Mouse (Mus musculus): ENCODE measurements at regions not wholly inside any gene's neighbourhood (a gene's known extent, or its start where the extent isn't known, plus 50 kb on each side); places are given as distances from the start of the nearest gene placed in this dataset.

DNA sequence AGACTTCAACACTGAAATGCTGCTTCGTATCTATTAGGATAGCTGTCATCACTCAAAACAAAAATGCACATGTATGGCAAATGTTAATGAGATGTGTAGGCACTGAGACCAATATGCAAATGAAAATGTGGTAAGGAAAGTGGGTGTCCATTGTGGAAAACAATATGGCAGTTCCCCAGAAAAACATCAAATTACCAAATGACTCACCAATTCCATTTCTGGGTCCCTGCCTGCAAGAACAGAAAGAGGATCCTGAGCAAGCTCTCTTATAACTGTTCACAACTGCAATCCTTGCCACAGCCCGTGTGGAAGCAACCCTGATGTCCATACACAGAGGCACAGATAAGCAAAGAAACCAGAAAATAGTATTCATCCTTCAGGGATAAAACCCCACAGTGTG lies 442.0 kb downstream of the Defb40 start:
- Histone ChIP-seq H3K4me2 (replicated peaks) (no peak overlapping the region), H3K27me3 (no peaks in the 10 kb centered on the region), H3K9me3 (no peaks in the 10 kb centered on the region), H3K27ac (no peak overlapping the region), H3K4me1 (no peaks in the 10 kb centered on the region), H3K9ac (no peak overlapping the region), H3K4me3 (no peak overlapping the region), H3K36me3 (no peaks in the 10 kb centered on the region)
- ATAC-seq (ENCODE audit: insufficient number of reproducible peaks, insufficient read depth, low FRiP score, low TSS enrichment): no peak
- WGBS: 74% methylated on average over 2 of the region's 2 CpGs

DNA sequence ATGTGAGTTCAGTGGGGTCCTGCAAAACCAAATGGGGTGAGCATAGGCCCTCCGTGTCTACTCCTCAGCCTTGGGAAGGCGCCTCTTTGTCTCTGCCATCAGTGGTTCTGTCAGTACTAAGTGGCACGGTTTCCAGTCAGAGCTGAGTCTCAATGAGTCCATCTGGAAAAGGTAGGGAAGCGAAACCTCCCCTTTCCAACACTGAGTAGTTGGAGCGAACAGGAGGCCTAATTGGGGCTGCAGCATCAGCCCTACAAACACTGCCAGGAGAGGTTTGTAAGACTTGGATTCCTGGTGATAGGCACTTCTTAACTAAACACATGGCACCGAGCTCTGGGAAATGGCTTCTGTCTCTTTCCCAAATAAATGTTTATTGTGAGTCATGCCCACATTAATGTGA lies 449.9 kb downstream of the Defb40 start:
- Histone ChIP-seq H3K27me3 (no peaks in the 10 kb centered on the region), H3K9me3 (no peaks in the 10 kb centered on the region), H3K4me3 (no peak overlapping the region), H3K4me1 (no peaks in the 10 kb centered on the region), H3K36me3 (no peaks in the 10 kb centered on the region), H3K27ac (no peak overlapping the region), H3K9ac (no peak overlapping the region), H3K4me2 (replicated peaks) (no peak overlapping the region)
- ATAC-seq (ENCODE audit: insufficient number of reproducible peaks, insufficient read depth, low FRiP score, low TSS enrichment): no peak
- WGBS: 87% methylated on average over 6 of the region's 6 CpGs

- H3K27ac ChIP-seq: no peak overlapping the region
- no peaks in the 10 kb centered on the region for H3K4me1 ChIP-seq
- WGBS: 59% methylated on average over 2 of the region's 2 CpGs
- no peak overlapping the region for H3K4me2 ChIP-seq (replicated peaks)
- no peak overlapping the region for H3K9ac ChIP-seq
- H3K9me3 ChIP-seq: no peaks in the 10 kb centered on the region
- ATAC-seq (ENCODE audit: insufficient number of reproducible peaks, insufficient read depth, low FRiP score, low TSS enrichment): no peak
- H3K36me3 ChIP-seq: no peaks in the 10 kb centered on the region
- no peaks in the 10 kb centered on the region for H3K27me3 ChIP-seq
- H3K4me3 ChIP-seq: no peak overlapping the region
Observed at GRCm38 (mm10) chr8:18512409-18512808, 465.6 kb downstream of the Defb40 start.

DNA sequence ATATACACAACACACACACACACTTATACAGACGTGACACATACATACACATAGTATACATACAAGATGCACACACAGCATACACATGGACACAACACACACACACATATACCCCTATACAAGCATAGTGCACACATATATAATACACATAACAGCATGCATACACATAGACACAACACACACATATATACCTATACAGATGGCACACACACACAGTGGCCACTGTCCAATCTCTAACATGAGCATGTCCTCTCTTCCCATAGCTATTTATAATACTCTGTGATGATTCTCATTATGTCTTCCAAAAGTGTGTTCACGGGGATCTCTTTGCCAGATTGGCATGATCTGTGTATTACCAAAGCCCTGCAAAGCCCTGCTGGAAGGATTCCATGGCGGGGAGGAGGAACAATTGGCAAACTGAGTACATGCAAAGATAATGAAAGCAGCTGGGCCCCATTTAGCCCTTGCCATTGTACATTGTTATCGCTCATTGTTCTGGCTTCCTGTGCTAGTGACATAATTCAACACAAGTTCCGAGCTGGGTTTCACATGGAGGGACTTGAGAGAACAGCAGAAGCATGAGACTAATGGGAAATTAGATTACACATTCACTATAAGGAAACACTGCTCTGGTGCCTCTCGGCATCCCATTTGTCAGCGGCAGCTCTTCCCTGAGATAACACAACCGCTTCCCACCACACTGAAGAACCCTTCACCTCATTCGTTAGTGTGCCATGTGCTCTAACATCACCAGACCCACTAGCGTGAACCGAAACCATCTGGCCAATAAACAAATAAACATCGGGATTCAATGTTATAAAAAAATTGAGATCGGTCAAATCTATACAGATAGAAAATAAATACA lies 471.7 kb downstream of the Defb40 start:
- Histone ChIP-seq H3K4me2 (replicated peaks) (no peak overlapping the region), H3K4me1 (no peaks in the 10 kb centered on the region), H3K36me3 (no peaks in the 10 kb centered on the region), H3K27ac (no peak overlapping the region), H3K9ac (no peak overlapping the region), H3K9me3 (no peaks in the 10 kb centered on the region), H3K4me3 (no peak overlapping the region), H3K27me3 (no peaks in the 10 kb centered on the region)
- 83% methylated on average over 13 of the region's 13 CpGs for WGBS
- no peak for ATAC-seq (ENCODE audit: insufficient number of reproducible peaks, insufficient read depth, low FRiP score, low TSS enrichment)

- no peak overlapping the region for H3K9ac ChIP-seq
- H3K27me3 ChIP-seq: no peaks in the 10 kb centered on the region
- no peaks in the 10 kb centered on the region for H3K4me1 ChIP-seq
- whole genome bisulfite sequencing: 83% methylated on average over 5 of the region's 5 CpGs
- H3K4me2 ChIP-seq (replicated peaks): no peak overlapping the region
- no peak overlapping the region for H3K4me3 ChIP-seq
- H3K27ac ChIP-seq: no peak overlapping the region
- no peaks in the 10 kb centered on the region for H3K36me3 ChIP-seq
- ATAC-seq (ENCODE audit: insufficient number of reproducible peaks, insufficient read depth, low FRiP score, low TSS enrichment): no peak
- H3K9me3 ChIP-seq: no peaks in the 10 kb centered on the region
Observed at GRCm38 (mm10) chr8:18490620-18491019, 487.4 kb downstream of the Defb40 start.

- Histone ChIP-seq H3K9ac (no peak overlapping the region), H3K36me3 (no peaks in the 10 kb centered on the region), H3K4me2 (replicated peaks) (no peak overlapping the region), H3K27ac (no peak overlapping the region), H3K4me3 (no peak overlapping the region), H3K4me1 (no peaks in the 10 kb centered on the region), H3K9me3 (no peaks in the 10 kb centered on the region), H3K27me3 (no peaks in the 10 kb centered on the region)
- WGBS: 82% methylated on average over 3 of the region's 3 CpGs
- no peak for ATAC-seq (ENCODE audit: insufficient number of reproducible peaks, insufficient read depth, low FRiP score, low TSS enrichment)
Observed at GRCm38 (mm10) chr8:18480081-18480480, 498.0 kb downstream of the Defb40 start.

DNA sequence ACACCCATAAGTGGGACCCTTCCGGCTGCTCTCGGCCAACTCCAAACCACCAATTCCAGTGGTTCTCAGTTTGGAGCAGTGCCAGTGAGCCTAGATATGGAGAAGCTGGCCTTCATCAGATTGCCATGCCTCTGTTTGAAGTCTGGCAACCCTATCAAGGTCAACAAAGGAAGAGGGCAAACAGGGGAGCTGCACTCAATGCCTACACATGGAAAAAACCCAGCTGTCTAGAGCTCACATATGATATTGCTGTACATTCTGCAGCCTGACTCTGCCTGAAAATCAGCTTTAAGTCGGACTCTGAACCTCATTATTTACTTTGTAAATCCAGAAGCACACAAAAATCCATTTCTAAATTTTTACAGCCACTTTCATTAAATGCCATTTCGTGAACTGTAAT lies 499.9 kb downstream of the Defb40 start:
- Histone ChIP-seq H3K9me3 (no peaks in the 10 kb centered on the region), H3K4me2 (replicated peaks) (no peak overlapping the region), H3K27me3 (no peaks in the 10 kb centered on the region), H3K9ac (no peak overlapping the region), H3K4me1 (no peaks in the 10 kb centered on the region), H3K27ac (no peak overlapping the region), H3K4me3 (no peak overlapping the region), H3K36me3 (no peaks in the 10 kb centered on the region)
- 87% methylated on average over 4 of the region's 4 CpGs for WGBS
- ATAC-seq (ENCODE audit: insufficient number of reproducible peaks, insufficient read depth, low FRiP score, low TSS enrichment): no peak

DNA sequence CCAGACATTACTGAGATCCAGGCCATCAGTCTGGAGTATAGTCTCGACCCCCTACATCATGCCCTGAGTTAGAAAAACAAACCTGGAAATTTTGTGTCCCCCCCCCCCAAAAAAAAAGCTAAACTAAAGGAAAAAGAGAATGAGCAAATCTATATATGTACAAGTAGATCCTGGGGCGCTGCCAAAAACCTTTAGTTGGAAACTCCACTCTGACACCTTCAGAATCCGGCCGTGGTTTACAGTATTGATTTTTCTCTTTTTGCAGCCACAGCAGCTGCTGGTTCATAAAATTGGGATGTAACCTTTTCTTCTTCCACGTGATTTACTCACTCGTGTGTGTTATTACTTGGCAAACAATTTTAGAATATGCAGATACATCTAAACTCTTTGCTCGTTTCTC lies 510.5 kb downstream of the Defb40 start:
- WGBS: 82% methylated on average over 7 of the region's 7 CpGs
- H3K36me3 ChIP-seq: no peaks in the 10 kb centered on the region
- no peaks in the 10 kb centered on the region for H3K9me3 ChIP-seq
- H3K4me3 ChIP-seq: no peak overlapping the region
- ATAC-seq (ENCODE audit: insufficient number of reproducible peaks, insufficient read depth, low FRiP score, low TSS enrichment): no peak
- no peaks in the 10 kb centered on the region for H3K4me1 ChIP-seq
- H3K27me3 ChIP-seq: no peaks in the 10 kb centered on the region
- H3K4me2 ChIP-seq (replicated peaks): no peak overlapping the region
- H3K27ac ChIP-seq: no peak overlapping the region
- no peak overlapping the region for H3K9ac ChIP-seq

- no peaks in the 10 kb centered on the region for H3K4me1 ChIP-seq
- WGBS: 74% methylated on average over 4 of the region's 4 CpGs
- H3K4me3 ChIP-seq: no peak overlapping the region
Observed at GRCm38 (mm10) chr8:18460609-18461008, 517.4 kb downstream of the Defb40 start.

GRCm38 (mm10) chr8:18457470-18457869 lies 520.6 kb downstream of the Defb40 start:
- Histone ChIP-seq H3K9ac (no peak overlapping the region), H3K27ac (no peak overlapping the region), H3K36me3 (no peaks in the 10 kb centered on the region), H3K4me1 (no peaks in the 10 kb centered on the region), H3K9me3 (no peaks in the 10 kb centered on the region), H3K4me3 (no peak overlapping the region), H3K27me3 (no peaks in the 10 kb centered on the region), H3K4me2 (replicated peaks) (no peak overlapping the region)
- 92% methylated on average over 6 of the region's 6 CpGs for WGBS
- no peak for ATAC-seq (ENCODE audit: insufficient number of reproducible peaks, insufficient read depth, low FRiP score, low TSS enrichment)

More at GRCm38 (mm10) chr8:18460609-18461008, 517.4 kb downstream of the Defb40 start:
- H3K9me3 ChIP-seq: no peaks in the 10 kb centered on the region
- no peaks in the 10 kb centered on the region for H3K36me3 ChIP-seq
- H3K27ac ChIP-seq: no peak overlapping the region
- H3K9ac ChIP-seq: no peak overlapping the region
- no peak overlapping the region for H3K4me2 ChIP-seq (replicated peaks)
- H3K27me3 ChIP-seq: no peaks in the 10 kb centered on the region
- ATAC-seq (ENCODE audit: insufficient number of reproducible peaks, insufficient read depth, low FRiP score, low TSS enrichment): no peak

- H3K27ac ChIP-seq: no peak overlapping the region
- H3K9ac ChIP-seq: no peak overlapping the region
- no peaks in the 10 kb centered on the region for H3K36me3 ChIP-seq
- 81% methylated on average over 3 of the region's 3 CpGs for WGBS
- no peak for ATAC-seq (ENCODE audit: insufficient number of reproducible peaks, insufficient read depth, low FRiP score, low TSS enrichment)
- no peaks in the 10 kb centered on the region for H3K4me1 ChIP-seq
- H3K4me3 ChIP-seq: no peak overlapping the region
- H3K4me2 ChIP-seq (replicated peaks): no peak overlapping the region
- no peaks in the 10 kb centered on the region for H3K9me3 ChIP-seq
- no peaks in the 10 kb centered on the region for H3K27me3 ChIP-seq
Observed at GRCm38 (mm10) chr8:18449015-18449414, 529.0 kb downstream of the Defb40 start.

DNA sequence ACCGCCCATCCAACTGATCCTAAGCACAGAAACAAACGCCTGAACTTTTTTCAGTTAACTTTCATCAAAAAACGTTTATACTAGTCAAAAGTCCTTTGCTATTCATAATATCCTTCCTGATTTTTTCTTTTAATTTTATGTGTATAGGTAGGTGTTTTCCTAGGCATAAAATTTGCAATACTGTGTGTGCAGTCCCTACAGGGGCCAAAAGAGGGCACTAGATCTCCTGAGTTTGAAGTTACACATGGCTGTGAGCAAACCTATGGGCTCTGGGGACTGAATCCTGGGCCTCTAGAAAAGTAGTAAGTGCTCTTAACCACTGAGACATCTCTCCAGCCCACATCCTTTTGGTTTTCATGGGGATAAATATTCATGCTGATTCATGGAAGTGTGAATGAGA lies 535.8 kb downstream of the Defb40 start:
- no peak overlapping the region for H3K4me3 ChIP-seq
- H3K27ac ChIP-seq: no peak overlapping the region
- no peak for ATAC-seq (ENCODE audit: insufficient number of reproducible peaks, insufficient read depth, low FRiP score, low TSS enrichment)
- H3K9ac ChIP-seq: no peak overlapping the region
- H3K27me3 ChIP-seq: no peaks in the 10 kb centered on the region
- 65% methylated on average over 3 of the region's 3 CpGs for WGBS
- no peak overlapping the region for H3K4me2 ChIP-seq (replicated peaks)
- no peaks in the 10 kb centered on the region for H3K36me3 ChIP-seq
- no peaks in the 10 kb centered on the region for H3K9me3 ChIP-seq
- H3K4me1 ChIP-seq: no peaks in the 10 kb centered on the region

Measured in embryonic facial prominence, embryonic 12.5 days (tissue).